Mouse (Mus musculus): ENCODE measurements around the gene Pitpnc1. TPM values are rescaled to one million over a fixed set of nuclear protein-coding genes. Genes with fewer than 3 reads are reported as not detected.

Gene Pitpnc1
- polyA plus RNA-seq, 1 experiment from 2014 or later = 15.7 TPM

GRCm38 (mm10) chr11:107469523-107470371 is 752 bp downstream of the Pitpnc1 start:
- Histone ChIP-seq H3K9me3 (ENCODE audit: control insufficient read depth, low read depth, low read length) (no peaks in the 10 kb centered on the region), H3K9ac (replicated peaks; ENCODE audit: low read depth, low read length) (peak overlapping the region; percentile 81)

GRCm38 (mm10) chr11:107469031-107469522 is 1.4 kb downstream of the Pitpnc1 start:
- H3K4me3 ChIP-seq (ENCODE audit: low read depth, low read length) = peak overlapping the region; percentile 62
- peak; percentile 87 for ATAC-seq (ENCODE audit: insufficient number of reproducible peaks, insufficient read depth, low FRiP score, low read depth)

More at GRCm38 (mm10) chr11:107469523-107470371, 752 bp downstream of the Pitpnc1 start:
- Histone ChIP-seq H3K27ac (ENCODE audit: low read length) (peak overlapping the region; percentile 93), H3K4me3 (ENCODE audit: low read depth, low read length) (peak overlapping the region; percentile 62), H3K4me2 (replicated peaks; ENCODE audit: low read depth, low read length) (peak overlapping the region; percentile 90), H3K36me3 (ENCODE audit: control insufficient read depth, insufficient read depth, low read length) (no peaks in the 10 kb centered on the region), H3K27me3 (ENCODE audit: control insufficient read depth, insufficient read depth, low read length) (no peaks in the 10 kb centered on the region), H3K4me1 (ENCODE audit: control insufficient read depth, insufficient read depth, low read length) (peaks cover 14% of the 10 kb centered on the region)
- under 1% methylated on average over 59 of the region's 59 CpGs for WGBS
- ATAC-seq (ENCODE audit: insufficient number of reproducible peaks, insufficient read depth, low FRiP score, low read depth) = peak; percentile 48

GRCm38 (mm10) chr11:107468252-107469030 is 2.1 kb downstream of the Pitpnc1 start:
- no peaks in the 10 kb centered on the region for H3K36me3 ChIP-seq (ENCODE audit: control insufficient read depth, insufficient read depth, low read length)
- peak overlapping the region; percentile 90 for H3K4me2 ChIP-seq (replicated peaks; ENCODE audit: low read depth, low read length)
- peaks cover 14% of the 10 kb centered on the region for H3K4me1 ChIP-seq (ENCODE audit: control insufficient read depth, insufficient read depth, low read length)
- WGBS = 17% methylated on average over 16 of the region's 16 CpGs
- no peaks in the 10 kb centered on the region for H3K27me3 ChIP-seq (ENCODE audit: control insufficient read depth, insufficient read depth, low read length)
- no peak for ATAC-seq (ENCODE audit: insufficient number of reproducible peaks, insufficient read depth, low FRiP score, low read depth)
- H3K4me3 ChIP-seq (ENCODE audit: low read depth, low read length) = peak overlapping the region; percentile 62
- H3K9ac ChIP-seq (replicated peaks; ENCODE audit: low read depth, low read length) = peak overlapping the region; percentile 81
- H3K27ac ChIP-seq (ENCODE audit: low read length) = peak overlapping the region; percentile 93
- no peaks in the 10 kb centered on the region for H3K9me3 ChIP-seq (ENCODE audit: control insufficient read depth, low read depth, low read length)

More at GRCm38 (mm10) chr11:107469031-107469522, 1.4 kb downstream of the Pitpnc1 start:
- Histone ChIP-seq H3K27ac (ENCODE audit: low read length) (peak overlapping the region; percentile 93), H3K36me3 (ENCODE audit: control insufficient read depth, insufficient read depth, low read length) (no peaks in the 10 kb centered on the region), H3K27me3 (ENCODE audit: control insufficient read depth, insufficient read depth, low read length) (no peaks in the 10 kb centered on the region), H3K9me3 (ENCODE audit: control insufficient read depth, low read depth, low read length) (no peaks in the 10 kb centered on the region), H3K4me1 (ENCODE audit: control insufficient read depth, insufficient read depth, low read length) (peaks cover 14% of the 10 kb centered on the region), H3K4me2 (replicated peaks; ENCODE audit: low read depth, low read length) (peak overlapping the region; percentile 90), H3K9ac (replicated peaks; ENCODE audit: low read depth, low read length) (peak overlapping the region; percentile 81)
- WGBS = 0% methylated on average over 35 of the region's 38 CpGs

- no peak for ATAC-seq (ENCODE audit: insufficient number of reproducible peaks, insufficient read depth, low FRiP score, low read depth)
Observed at GRCm38 (mm10) chr11:107466611-107467391, 3.7 kb downstream of the Pitpnc1 start.

GRCm38 (mm10) chr11:107465969-107466368 is 4.5 kb downstream of the Pitpnc1 start:
- WGBS = 64% methylated on average over 1 of the region's 1 CpGs
- ATAC-seq (ENCODE audit: insufficient number of reproducible peaks, insufficient read depth, low FRiP score, low read depth) = no peak
- H3K4me2 ChIP-seq (replicated peaks; ENCODE audit: low read depth, low read length) = no peak overlapping the region
- H3K4me3 ChIP-seq (ENCODE audit: low read depth, low read length) = no peak overlapping the region
- H3K27ac ChIP-seq (ENCODE audit: low read length) = no peak overlapping the region
- no peaks in the 10 kb centered on the region for H3K27me3 ChIP-seq (ENCODE audit: control insufficient read depth, insufficient read depth, low read length)
- H3K36me3 ChIP-seq (ENCODE audit: control insufficient read depth, insufficient read depth, low read length) = no peaks in the 10 kb centered on the region
- H3K9me3 ChIP-seq (ENCODE audit: control insufficient read depth, low read depth, low read length) = no peaks in the 10 kb centered on the region
- no peak overlapping the region for H3K9ac ChIP-seq (replicated peaks; ENCODE audit: low read depth, low read length)
- peaks cover 10% of the 10 kb centered on the region; the same call in 1 of the 2 replicates for H3K4me1 ChIP-seq (ENCODE audit: control insufficient read depth, insufficient read depth, low read length)

More at GRCm38 (mm10) chr11:107466611-107467391, 3.7 kb downstream of the Pitpnc1 start:
- H3K9me3 ChIP-seq (ENCODE audit: control insufficient read depth, low read depth, low read length) = no peaks in the 10 kb centered on the region
- no peak overlapping the region for H3K27ac ChIP-seq (ENCODE audit: low read length)
- no peaks in the 10 kb centered on the region for H3K36me3 ChIP-seq (ENCODE audit: control insufficient read depth, insufficient read depth, low read length)
- no peak overlapping the region for H3K4me3 ChIP-seq (ENCODE audit: low read depth, low read length)
- peaks cover 10% of the 10 kb centered on the region; the same call in 1 of the 2 replicates for H3K4me1 ChIP-seq (ENCODE audit: control insufficient read depth, insufficient read depth, low read length)
- no peaks in the 10 kb centered on the region for H3K27me3 ChIP-seq (ENCODE audit: control insufficient read depth, insufficient read depth, low read length)
- H3K4me2 ChIP-seq (replicated peaks; ENCODE audit: low read depth, low read length) = no peak overlapping the region
- no peak overlapping the region for H3K9ac ChIP-seq (replicated peaks; ENCODE audit: low read depth, low read length)
- 66% methylated on average over 6 of the region's 6 CpGs for WGBS

GRCm38 (mm10) chr11:107465041-107465440 is 5.5 kb downstream of the Pitpnc1 start:
- ATAC-seq (ENCODE audit: insufficient number of reproducible peaks, insufficient read depth, low FRiP score, low read depth) = no peak
- no peaks in the 10 kb centered on the region for H3K36me3 ChIP-seq (ENCODE audit: control insufficient read depth, insufficient read depth, low read length)
- H3K27me3 ChIP-seq (ENCODE audit: control insufficient read depth, insufficient read depth, low read length) = no peaks in the 10 kb centered on the region
- peaks cover 10% of the 10 kb centered on the region; the same call in 1 of the 2 replicates for H3K4me1 ChIP-seq (ENCODE audit: control insufficient read depth, insufficient read depth, low read length)
- WGBS = 94% methylated on average over 4 of the region's 4 CpGs
- H3K9me3 ChIP-seq (ENCODE audit: control insufficient read depth, low read depth, low read length) = no peaks in the 10 kb centered on the region
- no peak overlapping the region for H3K4me2 ChIP-seq (replicated peaks; ENCODE audit: low read depth, low read length)
- no peak overlapping the region for H3K27ac ChIP-seq (ENCODE audit: low read length)
- H3K4me3 ChIP-seq (ENCODE audit: low read depth, low read length) = no peak overlapping the region
- H3K9ac ChIP-seq (replicated peaks; ENCODE audit: low read depth, low read length) = no peak overlapping the region

GRCm38 (mm10) chr11:107464141-107464540 is 6.4 kb downstream of the Pitpnc1 start:
- Histone ChIP-seq H3K4me1 (ENCODE audit: control insufficient read depth, insufficient read depth, low read length) (peaks cover 10% of the 10 kb centered on the region; the same call in 1 of the 2 replicates), H3K9ac (replicated peaks; ENCODE audit: low read depth, low read length) (no peak overlapping the region), H3K36me3 (ENCODE audit: control insufficient read depth, insufficient read depth, low read length) (no peaks in the 10 kb centered on the region), H3K9me3 (ENCODE audit: control insufficient read depth, low read depth, low read length) (no peaks in the 10 kb centered on the region), H3K4me2 (replicated peaks; ENCODE audit: low read depth, low read length) (no peak overlapping the region), H3K4me3 (ENCODE audit: low read depth, low read length) (no peak overlapping the region), H3K27me3 (ENCODE audit: control insufficient read depth, insufficient read depth, low read length) (no peaks in the 10 kb centered on the region), H3K27ac (ENCODE audit: low read length) (no peak overlapping the region)
- WGBS = 72% methylated on average over 6 of the region's 6 CpGs
- no peak for ATAC-seq (ENCODE audit: insufficient number of reproducible peaks, insufficient read depth, low FRiP score, low read depth)

All from stomach, embryonic 14.5 days (tissue).